Mouse (Mus musculus) ES-Bruce4 (cell line): ENCODE measurements around the gene Lsm12. TPM values are rescaled to one million over a fixed set of nuclear protein-coding genes. Genes with fewer than 3 reads are reported as not detected.

ENCODE experiments used
- H3K27ac ChIP-seq: 2 replicates; pipeline ENCODE4 v1.5.1; 2012; ENCODE audit warnings: low read length, inconsistent platforms; ENCODE audit not compliant: insufficient read depth
- H3K27me3 ChIP-seq: 2 replicates; pipeline ENCODE4 v1.6.1; 2012; ENCODE audit warnings: mild to moderate bottlenecking, low read length, inconsistent platforms; ENCODE audit not compliant: control insufficient read depth, poor library complexity, insufficient read depth, severe bottlenecking
- H3K36me3 ChIP-seq: 2 replicates; pipeline ENCODE4 v1.6.1; 2012; ENCODE audit warnings: inconsistent platforms, mild to moderate bottlenecking, low read length, moderate library complexity; ENCODE audit not compliant: control insufficient read depth, poor library complexity, insufficient read depth, severe bottlenecking
- H3K4me1 ChIP-seq: one replicate; pipeline ENCODE4 v1.8.1; 2011; ENCODE audit warnings: low read length; ENCODE audit not compliant: control insufficient read depth, insufficient read depth
- H3K4me3 ChIP-seq: 2 replicates; pipeline ENCODE4 v1.5.1; 2011; ENCODE audit warnings: low read depth, mild to moderate bottlenecking, low read length
- H3K9ac ChIP-seq: 2 replicates; pipeline ENCODE4 v1.6.1; 2012; ENCODE audit warnings: low read depth, mild to moderate bottlenecking, inconsistent platforms; ENCODE audit not compliant: poor library complexity, severe bottlenecking
- H3K9me3 ChIP-seq: replicated peaks from 2 replicates; pipeline ENCODE4 v1.6.1; 2012; ENCODE audit warnings: mild to moderate bottlenecking, low read length, inconsistent platforms; ENCODE audit not compliant: control insufficient read depth, poor library complexity, insufficient read depth, severe bottlenecking
- CTCF ChIP-seq: IDR thresholded peaks from one replicate; pipeline ENCODE4 v1.8.1; 2011; ENCODE audit warnings: low read depth, low read length
- EP300 ChIP-seq: IDR thresholded peaks from 2 replicates; pipeline ENCODE4 v1.6.1; 2011; ENCODE audit warnings: low read depth, low read length; ENCODE audit not compliant: insufficient read depth
- POLR2A ChIP-seq: IDR thresholded peaks from one replicate; pipeline ENCODE4 v1.8.1; 2011; ENCODE audit warnings: low read length; ENCODE audit not compliant: insufficient read depth
- polyA plus RNA-seq: library from polyadenylated mRNA; stranded (reverse); fragments of >200 nt; gene quantifications from 2 replicates; pipeline ENCODE4 v1.2.4, GENCODE M21; 2011; ENCODE audit warnings: low read depth; ENCODE audit not compliant: missing spikeins, insufficient read depth, insufficient read length

Lsm12 gene
- polyA plus RNA-seq, 1 experiment: 146 TPM

DNA sequence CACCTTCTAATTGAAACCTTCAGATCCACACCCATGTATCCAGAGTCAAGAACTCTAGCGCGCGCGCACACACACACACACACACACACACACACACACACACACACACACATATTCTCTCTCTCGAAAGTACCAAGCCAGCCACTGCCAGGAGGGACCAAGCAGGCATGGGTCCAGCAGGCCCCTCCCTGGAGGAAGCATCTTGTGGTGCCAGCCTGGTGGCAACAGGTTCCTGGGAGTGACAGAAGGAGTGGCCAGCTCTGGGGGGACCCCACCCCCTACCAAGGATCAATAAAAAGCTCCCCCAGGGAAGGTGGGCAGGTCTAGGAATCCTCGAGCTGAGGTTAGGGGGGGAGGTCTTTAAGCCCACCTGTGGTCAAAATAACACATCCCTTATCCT is 32.3 kb upstream of the Lsm12 start:
- no peak overlapping the region for H3K27ac ChIP-seq
- H3K9me3 ChIP-seq: no peaks in the 10 kb centered on the region
- no peak for TF ChIP-seq CTCF
- TF ChIP-seq EP300: no peak
- no peak for TF ChIP-seq POLR2A
- no peak overlapping the region for H3K9ac ChIP-seq
- H3K4me3 ChIP-seq: no peak overlapping the region
- no peaks in the 10 kb centered on the region for H3K27me3 ChIP-seq
- no peaks in the 10 kb centered on the region for H3K36me3 ChIP-seq
- peaks cover 13% of the 10 kb centered on the region for H3K4me1 ChIP-seq

- Histone ChIP-seq H3K9ac (no peak overlapping the region), H3K27me3 (no peaks in the 10 kb centered on the region), H3K27ac (no peak overlapping the region), H3K4me1 (peaks cover 13% of the 10 kb centered on the region), H3K9me3 (no peaks in the 10 kb centered on the region), H3K36me3 (no peaks in the 10 kb centered on the region), H3K4me3 (no peak overlapping the region)
- TF ChIP-seq POLR2A (no peak), EP300 (no peak), CTCF (no peak)
Measured at GRCm38 (mm10) chr11:102216886-102217240, 31.8 kb upstream of the Lsm12 start.

DNA sequence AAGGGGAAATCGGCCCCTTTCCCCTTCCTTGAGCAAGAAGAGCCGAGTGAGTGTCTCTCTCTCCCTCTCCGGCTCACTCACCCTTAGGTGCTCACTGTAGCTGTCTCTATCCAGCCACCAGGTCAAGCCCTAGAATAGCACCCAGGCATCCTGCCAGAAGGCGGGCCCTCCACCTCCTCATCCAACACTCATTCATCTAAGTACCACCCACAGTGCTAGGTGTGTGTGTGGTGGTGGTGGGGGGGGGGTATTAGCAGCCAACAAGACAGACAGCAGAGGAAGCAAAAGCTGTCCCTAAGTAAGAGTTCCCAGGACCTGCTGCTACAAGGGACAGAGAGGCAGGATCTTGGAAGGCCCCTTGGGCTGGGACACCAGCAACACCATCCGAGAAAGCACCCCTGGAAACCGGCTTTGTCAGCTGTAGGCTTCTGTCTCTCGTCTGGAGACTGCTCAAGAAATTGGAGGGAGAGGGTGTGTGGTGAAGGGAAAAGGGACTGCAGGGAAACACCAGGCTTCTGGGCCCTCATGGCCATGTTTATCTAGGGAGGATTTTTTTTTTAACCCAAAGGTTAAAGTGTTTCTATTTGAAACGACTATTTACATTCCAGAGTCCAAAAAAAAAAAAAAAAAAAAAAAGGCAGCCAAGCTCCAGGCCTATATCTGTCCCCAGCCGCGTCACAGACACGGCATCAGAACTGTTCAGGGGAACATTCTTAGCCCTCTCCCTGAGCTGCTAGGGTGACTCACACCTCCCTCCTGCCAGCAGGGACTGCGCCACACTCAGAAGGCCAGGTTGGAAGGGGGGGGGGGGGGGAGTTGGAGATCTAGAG is 31.2 kb upstream of the Lsm12 start:
- Histone ChIP-seq H3K9me3 (no peaks in the 10 kb centered on the region), H3K4me1 (peaks cover 13% of the 10 kb centered on the region), H3K27ac (no peak overlapping the region), H3K4me3 (no peak overlapping the region), H3K27me3 (no peaks in the 10 kb centered on the region), H3K9ac (no peak overlapping the region), H3K36me3 (no peaks in the 10 kb centered on the region)
- TF ChIP-seq CTCF (no peak), POLR2A (no peak), EP300 (no peak)

DNA sequence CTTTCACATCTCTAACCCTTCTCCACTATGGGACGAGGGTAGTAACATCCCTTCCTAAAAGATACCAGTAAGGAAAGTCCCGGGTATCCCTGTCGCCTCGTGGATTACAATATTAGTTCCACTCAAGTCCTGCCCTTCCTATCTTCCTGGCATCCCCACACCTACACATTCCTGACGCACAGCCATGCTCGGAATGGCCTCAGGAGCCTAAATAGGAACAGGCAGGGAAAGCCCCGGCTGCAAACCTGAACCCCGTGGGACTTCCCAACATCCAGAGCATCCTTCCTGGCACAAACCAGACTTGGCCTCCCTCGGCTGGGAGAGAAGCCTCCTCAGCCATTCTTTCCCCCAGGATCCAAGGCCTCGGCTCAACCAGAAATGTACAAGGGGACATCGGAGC is 30.4 kb upstream of the Lsm12 start:
- Histone ChIP-seq H3K9me3 (no peaks in the 10 kb centered on the region), H3K27me3 (no peaks in the 10 kb centered on the region), H3K4me1 (peaks cover 13% of the 10 kb centered on the region), H3K4me3 (no peak overlapping the region), H3K36me3 (no peaks in the 10 kb centered on the region), H3K9ac (no peak overlapping the region), H3K27ac (no peak overlapping the region)
- TF ChIP-seq POLR2A: no peak
- TF ChIP-seq EP300: no peak
- no peak for TF ChIP-seq CTCF

- Histone ChIP-seq H3K36me3 (no peaks in the 10 kb centered on the region), H3K4me3 (no peak overlapping the region), H3K9ac (no peak overlapping the region), H3K9me3 (no peaks in the 10 kb centered on the region), H3K27me3 (no peaks in the 10 kb centered on the region), H3K4me1 (peaks cover 13% of the 10 kb centered on the region), H3K27ac (no peak overlapping the region)
- TF ChIP-seq CTCF: no peak
- TF ChIP-seq EP300: no peak
- TF ChIP-seq POLR2A: no peak
Measured at GRCm38 (mm10) chr11:102214430-102215156, 29.5 kb upstream of the Lsm12 start.

DNA sequence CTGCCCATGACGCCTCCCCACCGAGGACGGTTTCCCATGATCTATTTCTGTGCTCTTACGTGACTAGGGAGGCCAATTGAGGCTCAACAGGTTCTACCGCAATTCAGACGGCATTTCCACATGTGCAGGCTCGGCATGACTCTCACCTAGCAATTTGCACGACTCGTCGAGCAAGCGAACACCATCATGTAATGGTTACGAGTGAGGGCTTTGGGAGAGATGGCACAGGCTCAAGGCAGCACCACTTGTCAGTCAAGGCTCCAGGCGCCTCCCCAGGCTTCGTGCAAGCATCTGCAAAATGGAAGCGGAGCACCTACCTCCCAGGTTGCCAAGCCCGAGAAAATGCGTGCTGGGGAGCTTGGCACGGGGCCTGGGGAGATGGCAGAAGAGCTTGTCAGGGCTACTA is 26.8 kb upstream of the Lsm12 start:
- Histone ChIP-seq H3K4me1 (peaks cover 11% of the 10 kb centered on the region), H3K27ac (no peak overlapping the region), H3K9ac (no peak overlapping the region), H3K27me3 (no peaks in the 10 kb centered on the region), H3K36me3 (no peaks in the 10 kb centered on the region), H3K9me3 (no peaks in the 10 kb centered on the region), H3K4me3 (no peak overlapping the region)
- no peak for TF ChIP-seq EP300
- no peak for TF ChIP-seq POLR2A
- TF ChIP-seq CTCF: no peak
